Mouse (Mus musculus): ENCODE measurements around the gene Wdr95. TPM values are rescaled to one million over a fixed set of nuclear protein-coding genes. Genes with fewer than 3 reads are reported as not detected.
A peak's percentile ranks its signal among the peaks of the same experiment; 100 is the strongest.

Gene Wdr95
- total RNA-seq, 2 experiments from 2014 or later, result 0.14 TPM; not detected in 1

GRCm38 (mm10) chr5:149582642-149583262 lies 54.3 kb downstream of the Wdr95 start:
- DNase-seq, result no peak

- DNase-seq, result no peak
Measured at GRCm38 (mm10) chr5:149583507-149583906, 55.0 kb downstream of the Wdr95 start.

- no peak for DNase-seq
Measured at GRCm38 (mm10) chr5:149584154-149584655, 55.7 kb downstream of the Wdr95 start.

GRCm38 (mm10) chr5:149585231-149585630 lies 56.8 kb downstream of the Wdr95 start:
- DNase-seq, result no peak

GRCm38 (mm10) chr5:149585910-149586309 lies 57.4 kb downstream of the Wdr95 start:
- peak; percentile 21 for DNase-seq

- DNase-seq, result no peak
Measured at GRCm38 (mm10) chr5:149587327-149587895, 58.9 kb downstream of the Wdr95 start.

GRCm38 (mm10) chr5:149588814-149589534 lies 60.5 kb downstream of the Wdr95 start:
- peak; percentile 40 for DNase-seq

GRCm38 (mm10) chr5:149589932-149590331 lies 61.5 kb downstream of the Wdr95 start:
- DNase-seq, result no peak

GRCm38 (mm10) chr5:149594215-149594614 lies 65.7 kb downstream of the Wdr95 start:
- DNase-seq, result no peak

GRCm38 (mm10) chr5:149597351-149597750 lies 68.9 kb downstream of the Wdr95 start:
- DNase-seq, result no peak

GRCm38 (mm10) chr5:149601996-149602395 lies 73.5 kb downstream of the Wdr95 start:
- DNase-seq, result no peak

- DNase-seq, result no peak
Measured at GRCm38 (mm10) chr5:149603241-149603640, 74.8 kb downstream of the Wdr95 start.

GRCm38 (mm10) chr5:149607083-149607720 lies 78.7 kb downstream of the Wdr95 start:
- DNase-seq, result no peak

GRCm38 (mm10) chr5:149611476-149612164 lies 83.1 kb downstream of the Wdr95 start:
- no peak for DNase-seq

GRCm38 (mm10) chr5:149612165-149612518 lies 83.7 kb downstream of the Wdr95 start:
- DNase-seq, result no peak

GRCm38 (mm10) chr5:149612740-149613139 lies 84.3 kb downstream of the Wdr95 start:
- no peak for DNase-seq

GRCm38 (mm10) chr5:149616138-149616537 lies 87.7 kb downstream of the Wdr95 start:
- no peak for DNase-seq

GRCm38 (mm10) chr5:149616817-149617216 lies 88.3 kb downstream of the Wdr95 start:
- no peak for DNase-seq

GRCm38 (mm10) chr5:149617776-149618425 lies 89.4 kb downstream of the Wdr95 start:
- no peak for DNase-seq

- DNase-seq, result no peak
Measured at GRCm38 (mm10) chr5:149622152-149622551, 93.7 kb downstream of the Wdr95 start.

GRCm38 (mm10) chr5:149622644-149623043 lies 94.2 kb downstream of the Wdr95 start:
- DNase-seq, result no peak

All from heart, postnatal 4 days (tissue).